Mouse (Mus musculus): Measurements from ENCODE around the gene Cebpb. TPM values are rescaled to one million over a fixed set of nuclear protein-coding genes. Genes with fewer than 3 reads are reported as not detected.
"Not testable (repeated sequence)": the region's sequence is repeated elsewhere in the genome, so short reads cannot be mapped to it uniquely, and the experiment has no call there.

The Cebpb gene
- polyA plus RNA-seq (2015; fragmentation: Nextera tagmentation; extraction: Ambion mirVana) = 0.51 and 4.9 TPM in 2 replicates

GRCm38 (mm10) chr2:167688498-167689451 is at the start of gene Cebpb:
Cebpb (plus strand) TSS chr2:167688915.
- peak; percentile 79 for ATAC-seq (replicated peaks; ENCODE audit: extremely low read depth, insufficient read depth, low FRiP score)
- Histone ChIP-seq H3K27me3 (ENCODE audit: control insufficient read depth, insufficient read depth, low read length) (no peaks in the 10 kb centered on the region), H3K9me3 (replicated peaks; ENCODE audit: control insufficient read depth, low read length) (no peaks in the 10 kb centered on the region), H3K36me3 (ENCODE audit: control insufficient read depth, insufficient read depth) (no peaks in the 10 kb centered on the region), H3K4me3 (ENCODE audit: low read length) (peak within 1 kb of the TSS; percentile 69), H3K9ac (ENCODE audit: low read length) (peak within 1 kb of the TSS; percentile 84), H3K4me2 (ENCODE audit: low read depth, low read length) (peak within 1 kb of the TSS; percentile 95), H3K27ac (ENCODE audit: low read length) (peak within 1 kb of the TSS; percentile 72), H3K4me1 (ENCODE audit: control insufficient read depth, insufficient read depth, low read length) (peaks cover 7% of the 10 kb centered on the region)
- WGBS = 1% methylated on average over 139 of the region's 147 CpGs

- no peak overlapping the region for H3K9ac ChIP-seq (ENCODE audit: low read length)
- 82% methylated on average over 3 of the region's 3 CpGs for WGBS
- no peak for ATAC-seq (replicated peaks; ENCODE audit: extremely low read depth, insufficient read depth, low FRiP score)
Measured at GRCm38 (mm10) chr2:167640279-167640678, 48.4 kb upstream of the Cebpb start.

GRCm38 (mm10) chr2:167641337-167641736 is 47.4 kb upstream of the Cebpb start:
- H3K4me3 ChIP-seq (ENCODE audit: low read length) = no peak overlapping the region
- H3K4me2 ChIP-seq (ENCODE audit: low read depth, low read length) = no peak overlapping the region
- H3K36me3 ChIP-seq (ENCODE audit: control insufficient read depth, insufficient read depth) = 0 out of 2 replicates have a peak, but pooled peaks cover 2% of the 10 kb centered on the region
- no peaks in the 10 kb centered on the region; the same call in 1 of the 2 replicates for H3K9me3 ChIP-seq (replicated peaks; ENCODE audit: control insufficient read depth, low read length)
- no peaks in the 10 kb centered on the region for H3K27me3 ChIP-seq (ENCODE audit: control insufficient read depth, insufficient read depth, low read length)
- H3K4me1 ChIP-seq (ENCODE audit: control insufficient read depth, insufficient read depth, low read length) = no peaks in the 10 kb centered on the region
- ATAC-seq (replicated peaks; ENCODE audit: extremely low read depth, insufficient read depth, low FRiP score) = no peak
- H3K27ac ChIP-seq (ENCODE audit: low read length) = no peak overlapping the region
- 44% methylated on average over 8 of the region's 8 CpGs for WGBS
- no peak overlapping the region for H3K9ac ChIP-seq (ENCODE audit: low read length)

More at GRCm38 (mm10) chr2:167640279-167640678, 48.4 kb upstream of the Cebpb start:
- Histone ChIP-seq H3K4me2 (ENCODE audit: low read depth, low read length) (no peak overlapping the region), H3K4me3 (ENCODE audit: low read length) (no peak overlapping the region), H3K4me1 (ENCODE audit: control insufficient read depth, insufficient read depth, low read length) (no peaks in the 10 kb centered on the region), H3K27ac (ENCODE audit: low read length) (no peak overlapping the region), H3K9me3 (replicated peaks; ENCODE audit: control insufficient read depth, low read length) (no peaks in the 10 kb centered on the region; the same call in none of the 2 replicates), H3K36me3 (ENCODE audit: control insufficient read depth, insufficient read depth) (0 out of 2 replicates have a peak, but pooled peaks cover 2% of the 10 kb centered on the region), H3K27me3 (ENCODE audit: control insufficient read depth, insufficient read depth, low read length) (no peaks in the 10 kb centered on the region)

- no peaks in the 10 kb centered on the region for H3K27me3 ChIP-seq (ENCODE audit: control insufficient read depth, insufficient read depth, low read length)
- no peaks in the 10 kb centered on the region; the same call in 1 of the 2 replicates for H3K9me3 ChIP-seq (replicated peaks; ENCODE audit: control insufficient read depth, low read length)
- H3K4me1 ChIP-seq (ENCODE audit: control insufficient read depth, insufficient read depth, low read length) = no peaks in the 10 kb centered on the region
- WGBS = 83% methylated on average over 6 of the region's 6 CpGs
- H3K36me3 ChIP-seq (ENCODE audit: control insufficient read depth, insufficient read depth) = 0 out of 2 replicates have a peak, but pooled peaks cover 2% of the 10 kb centered on the region
- no peak overlapping the region for H3K9ac ChIP-seq (ENCODE audit: low read length)
- H3K27ac ChIP-seq (ENCODE audit: low read length) = no peak overlapping the region
- H3K4me2 ChIP-seq (ENCODE audit: low read depth, low read length) = no peak overlapping the region
- H3K4me3 ChIP-seq (ENCODE audit: low read length) = no peak overlapping the region
- no peak for ATAC-seq (replicated peaks; ENCODE audit: extremely low read depth, insufficient read depth, low FRiP score)
Measured at GRCm38 (mm10) chr2:167642164-167642563, 46.6 kb upstream of the Cebpb start.

GRCm38 (mm10) chr2:167643356-167644052 is 45.2 kb upstream of the Cebpb start:
- not testable (repeated sequence) for H3K9me3 ChIP-seq (replicated peaks; ENCODE audit: control insufficient read depth, low read length); H3K9ac ChIP-seq (ENCODE audit: low read length); H3K4me3 ChIP-seq (ENCODE audit: low read length); ATAC-seq (replicated peaks; ENCODE audit: extremely low read depth, insufficient read depth, low FRiP score); H3K4me1 ChIP-seq (ENCODE audit: control insufficient read depth, insufficient read depth, low read length); H3K27ac ChIP-seq (ENCODE audit: low read length); H3K27me3 ChIP-seq (ENCODE audit: control insufficient read depth, insufficient read depth, low read length); H3K36me3 ChIP-seq (ENCODE audit: control insufficient read depth, insufficient read depth); H3K4me2 ChIP-seq (ENCODE audit: low read depth, low read length)
- 76% methylated on average over 13 of the region's 13 CpGs for WGBS

GRCm38 (mm10) chr2:167646411-167646810 is 42.3 kb upstream of the Cebpb start:
- Histone ChIP-seq H3K4me1 (ENCODE audit: control insufficient read depth, insufficient read depth, low read length) (no peaks in the 10 kb centered on the region), H3K27ac (ENCODE audit: low read length) (no peak overlapping the region), H3K27me3 (ENCODE audit: control insufficient read depth, insufficient read depth, low read length) (no peaks in the 10 kb centered on the region), H3K9ac (ENCODE audit: low read length) (no peak overlapping the region), H3K36me3 (ENCODE audit: control insufficient read depth, insufficient read depth) (0 out of 2 replicates have a peak, but pooled peaks cover 5% of the 10 kb centered on the region), H3K4me3 (ENCODE audit: low read length) (no peak overlapping the region), H3K9me3 (replicated peaks; ENCODE audit: control insufficient read depth, low read length) (no peaks in the 10 kb centered on the region), H3K4me2 (ENCODE audit: low read depth, low read length) (no peak overlapping the region)
- WGBS = 75% methylated on average over 4 of the region's 4 CpGs
- ATAC-seq (replicated peaks; ENCODE audit: extremely low read depth, insufficient read depth, low FRiP score) = no peak

GRCm38 (mm10) chr2:167649290-167650032 is 39.3 kb upstream of the Cebpb start:
- no peak for ATAC-seq (replicated peaks; ENCODE audit: extremely low read depth, insufficient read depth, low FRiP score)

GRCm38 (mm10) chr2:167651622-167652021 is 37.1 kb upstream of the Cebpb start:
- Histone ChIP-seq H3K27ac (ENCODE audit: low read length) (no peak overlapping the region), H3K27me3 (ENCODE audit: control insufficient read depth, insufficient read depth, low read length) (no peaks in the 10 kb centered on the region), H3K4me1 (ENCODE audit: control insufficient read depth, insufficient read depth, low read length) (no peaks in the 10 kb centered on the region), H3K4me3 (ENCODE audit: low read length) (no peak overlapping the region), H3K4me2 (ENCODE audit: low read depth, low read length) (no peak overlapping the region), H3K36me3 (ENCODE audit: control insufficient read depth, insufficient read depth) (0 out of 2 replicates have a peak, but pooled peaks cover 3% of the 10 kb centered on the region), H3K9ac (ENCODE audit: low read length) (no peak overlapping the region), H3K9me3 (replicated peaks; ENCODE audit: control insufficient read depth, low read length) (no peaks in the 10 kb centered on the region)
- WGBS = 92% methylated on average over 9 of the region's 9 CpGs
- no peak for ATAC-seq (replicated peaks; ENCODE audit: extremely low read depth, insufficient read depth, low FRiP score)

More at GRCm38 (mm10) chr2:167649290-167650032, 39.3 kb upstream of the Cebpb start:
- no peaks in the 10 kb centered on the region for H3K4me1 ChIP-seq (ENCODE audit: control insufficient read depth, insufficient read depth, low read length)
- H3K27ac ChIP-seq (ENCODE audit: low read length) = no peak overlapping the region
- no peaks in the 10 kb centered on the region for H3K9me3 ChIP-seq (replicated peaks; ENCODE audit: control insufficient read depth, low read length)
- WGBS = 87% methylated on average over 12 of the region's 12 CpGs
- H3K36me3 ChIP-seq (ENCODE audit: control insufficient read depth, insufficient read depth) = 0 out of 2 replicates have a peak, but pooled peaks cover 5% of the 10 kb centered on the region
- H3K9ac ChIP-seq (ENCODE audit: low read length) = no peak overlapping the region
- H3K27me3 ChIP-seq (ENCODE audit: control insufficient read depth, insufficient read depth, low read length) = no peaks in the 10 kb centered on the region
- no peak overlapping the region for H3K4me2 ChIP-seq (ENCODE audit: low read depth, low read length)
- no peak overlapping the region for H3K4me3 ChIP-seq (ENCODE audit: low read length)
